Mouse (Mus musculus): Measurements from ENCODE around the gene Lamtor1.
A peak's percentile ranks its signal among the peaks of the same experiment; 100 is the strongest.

Gene Lamtor1

DNA sequence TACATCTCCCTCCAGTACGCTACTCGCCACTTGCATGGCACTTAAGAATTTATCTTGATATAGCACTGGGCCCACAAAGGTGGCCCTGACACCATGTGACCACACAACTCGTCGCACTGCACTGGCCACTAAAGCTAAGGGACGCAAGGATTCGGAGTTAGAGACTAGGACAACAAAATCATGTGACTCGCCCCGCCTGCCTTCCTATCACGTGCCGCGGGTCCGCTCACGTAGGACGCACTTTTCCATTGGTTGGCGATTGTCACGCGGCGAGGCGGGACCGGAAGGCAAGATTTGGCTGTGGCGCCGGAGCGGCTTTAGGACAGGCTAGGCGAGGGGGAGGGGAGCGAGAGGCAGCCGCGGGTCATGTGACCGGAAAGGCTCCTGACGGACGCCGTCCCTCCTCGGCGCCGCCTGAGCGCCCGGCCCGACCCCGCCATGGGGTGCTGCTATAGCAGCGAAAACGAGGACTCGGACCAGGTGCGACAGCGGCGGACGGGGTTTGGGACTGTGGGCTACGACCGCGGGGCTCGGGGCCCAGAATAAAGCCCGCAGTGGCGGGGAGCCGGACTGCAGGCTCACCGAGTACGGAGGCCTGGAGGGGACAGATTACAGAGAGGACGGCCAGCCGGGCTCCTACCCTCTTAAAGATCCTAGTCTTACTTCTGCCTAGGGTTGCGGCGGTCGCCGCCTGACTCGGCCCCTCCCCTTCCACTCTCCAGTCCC is at the start of gene Lamtor1:
Gene Lamtor1 (plus strand): TSS at position 344 of the 726 bp plus-strand sequence.
- DNase-seq (ENCODE audit: low spot score in 2 of 2), result peak; percentile 99 to 100

DNA sequence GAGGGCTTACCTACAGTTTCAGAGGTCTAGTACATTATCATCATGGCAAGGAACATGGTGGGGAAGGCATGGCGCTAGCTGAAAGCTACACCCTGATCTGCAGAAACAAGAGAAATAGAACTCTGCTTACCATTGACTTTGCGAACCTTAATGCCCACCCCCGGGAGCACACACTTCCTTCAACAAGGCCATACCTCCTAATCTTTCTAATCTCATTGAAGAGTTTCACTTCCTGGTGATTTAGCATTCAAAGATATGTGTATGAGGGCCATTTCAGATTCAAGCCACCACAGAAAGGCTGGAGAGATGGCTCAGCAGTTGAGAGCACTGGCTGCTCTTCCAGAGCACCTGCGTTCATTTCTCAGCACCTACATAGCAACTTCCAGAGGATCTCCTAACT is 48.6 kb upstream of the Lamtor1 start, which contains the start of gene Folr2:
Gene Folr2 (minus strand): TSS at position 101 of the 400 bp plus-strand sequence.
- no peak for DNase-seq (ENCODE audit: low spot score in 2 of 2)

DNA sequence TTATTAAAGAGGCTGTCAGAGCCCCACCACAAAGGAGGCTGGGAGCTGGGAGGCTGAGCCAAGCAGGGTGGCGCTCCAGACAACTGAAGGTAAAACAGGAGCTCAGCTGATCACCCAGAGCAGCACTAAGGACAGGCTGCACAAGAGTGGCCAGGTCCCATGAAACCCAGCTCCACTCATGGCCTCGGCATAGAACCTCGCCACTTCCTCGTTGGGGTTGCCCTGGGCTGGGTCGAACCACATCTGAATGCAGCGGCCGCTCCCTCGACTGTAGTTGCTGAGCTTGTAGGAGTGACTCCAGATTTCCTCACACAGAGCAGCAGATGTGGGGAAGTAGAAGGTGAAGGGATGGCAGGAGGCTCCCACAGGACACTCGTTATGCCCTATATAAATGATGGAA is 47.3 kb upstream of the Lamtor1 start:
- no peak for DNase-seq (ENCODE audit: low spot score in 2 of 2)

DNA sequence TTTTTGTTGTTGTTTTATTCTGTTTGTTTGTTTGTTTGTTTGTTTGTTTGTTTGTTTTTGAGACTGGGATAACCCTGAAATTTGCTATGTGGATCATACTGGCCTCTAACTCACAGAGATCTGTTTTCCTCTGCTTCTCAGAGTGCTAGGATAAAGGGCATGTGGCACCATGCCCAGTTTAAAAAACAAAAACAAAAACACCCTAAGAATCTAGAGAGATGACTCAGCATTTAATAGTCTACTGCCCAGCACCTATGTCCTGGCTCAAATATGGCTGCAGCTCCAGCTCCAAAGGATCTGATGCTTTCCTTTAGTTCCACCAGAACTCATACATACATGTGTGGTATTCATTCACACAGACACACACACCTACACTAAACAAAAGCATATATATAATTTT is 44.7 kb upstream of the Lamtor1 start:
- DNase-seq (ENCODE audit: low spot score in 2 of 2), result no peak

DNA sequence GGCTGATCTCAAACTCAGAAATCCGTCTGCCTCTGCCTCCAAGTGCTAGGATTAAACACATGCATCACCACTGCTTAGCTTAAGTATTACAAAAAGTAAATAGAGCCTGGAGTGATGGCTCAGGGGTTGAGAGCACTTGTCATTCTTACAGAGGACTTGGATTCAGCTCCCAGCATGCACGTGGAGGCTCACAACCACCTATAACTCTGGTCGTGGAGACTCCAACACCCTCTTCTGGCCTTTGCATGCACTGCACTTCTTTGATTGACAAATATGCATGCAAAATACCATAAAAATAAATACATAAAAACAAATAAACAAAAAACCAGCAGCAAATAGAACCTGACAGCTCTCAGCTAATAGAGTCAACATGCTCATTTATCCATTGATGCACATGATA is 43.4 kb upstream of the Lamtor1 start:
- DNase-seq (ENCODE audit: low spot score in 2 of 2), result no peak

DNA sequence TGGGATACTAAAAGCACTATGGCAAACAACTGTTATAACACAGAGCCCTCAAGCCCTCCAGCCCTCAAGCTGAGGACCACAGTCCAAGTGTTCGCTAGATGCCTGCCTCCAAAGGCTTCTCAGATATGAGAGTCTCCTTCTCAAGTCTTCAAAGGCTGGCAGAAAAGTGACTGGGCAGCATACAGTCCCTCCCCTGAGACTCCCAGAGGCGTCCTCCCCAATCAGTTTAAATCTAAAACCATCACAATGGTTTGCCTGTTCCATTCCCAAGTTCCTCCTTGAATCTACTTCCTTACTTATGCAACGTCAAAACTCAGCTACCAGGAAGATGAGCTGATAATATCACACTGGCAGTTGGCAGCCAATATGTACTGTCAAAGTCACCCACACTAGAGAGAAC is 42.3 kb upstream of the Lamtor1 start, which contains the start of gene Anapc15:
Gene Anapc15 (plus strand): TSS at position 301 of the 400 bp plus-strand sequence.
- no peak for DNase-seq (ENCODE audit: low spot score in 2 of 2)

DNA sequence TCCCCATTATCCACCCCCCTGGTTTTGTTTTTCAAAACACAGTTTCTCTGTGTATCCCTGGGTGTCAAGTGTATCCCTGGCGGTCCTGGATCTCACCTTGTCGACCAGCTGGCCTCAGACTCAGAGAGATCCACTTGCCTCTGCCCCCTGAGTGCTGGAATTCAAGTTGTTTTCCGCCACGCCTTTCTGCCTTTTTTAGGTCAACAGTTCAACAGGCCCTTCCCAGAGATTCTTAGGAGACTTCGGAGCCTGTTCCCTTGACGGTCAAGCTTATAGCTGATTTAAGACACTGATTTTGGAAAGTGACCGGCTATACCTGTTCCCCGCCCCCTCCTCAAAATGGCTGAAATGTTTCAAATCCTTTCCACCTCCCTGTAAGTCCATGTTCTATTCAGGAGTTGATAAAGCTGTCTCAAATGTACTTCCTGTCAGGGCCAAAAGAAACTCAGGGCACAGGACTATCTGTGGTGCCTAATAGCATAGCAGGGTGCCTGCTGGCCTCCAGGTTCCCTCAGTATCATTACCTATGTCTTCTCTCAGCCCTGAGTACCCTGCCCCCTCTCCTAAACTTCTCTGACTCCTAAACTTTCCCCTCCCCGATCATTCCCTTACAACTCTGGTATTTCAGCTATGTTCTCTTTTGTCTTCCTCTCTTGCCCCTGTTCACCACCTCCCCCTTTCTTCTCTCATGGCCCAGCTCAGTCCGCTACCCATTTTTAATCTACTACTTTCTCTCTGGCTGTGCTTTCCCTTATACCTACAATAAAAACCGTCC is 39.0 kb upstream of the Lamtor1 start:
- DNase-seq (ENCODE audit: low spot score in 2 of 2), result no peak

DNA sequence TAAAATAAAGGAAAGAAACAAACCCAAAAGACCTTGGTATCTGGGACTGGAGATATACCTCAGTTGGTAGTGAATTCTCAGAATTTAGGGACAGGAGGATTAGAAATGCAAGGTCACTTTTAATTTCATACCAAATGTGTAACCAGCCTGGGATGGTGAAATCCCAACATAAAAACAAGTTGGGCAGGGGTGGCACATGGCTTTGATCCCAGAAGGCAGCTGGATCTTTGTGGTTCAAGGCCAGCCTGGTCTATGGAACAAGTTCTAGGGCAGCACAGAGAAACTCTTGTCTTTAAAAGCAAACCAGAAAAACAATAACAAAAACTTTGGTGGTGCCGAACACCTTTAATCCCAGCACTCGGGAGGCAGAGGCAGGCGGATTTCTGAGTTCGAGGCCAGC is 38.2 kb upstream of the Lamtor1 start:
- no peak for DNase-seq (ENCODE audit: low spot score in 2 of 2)

DNA sequence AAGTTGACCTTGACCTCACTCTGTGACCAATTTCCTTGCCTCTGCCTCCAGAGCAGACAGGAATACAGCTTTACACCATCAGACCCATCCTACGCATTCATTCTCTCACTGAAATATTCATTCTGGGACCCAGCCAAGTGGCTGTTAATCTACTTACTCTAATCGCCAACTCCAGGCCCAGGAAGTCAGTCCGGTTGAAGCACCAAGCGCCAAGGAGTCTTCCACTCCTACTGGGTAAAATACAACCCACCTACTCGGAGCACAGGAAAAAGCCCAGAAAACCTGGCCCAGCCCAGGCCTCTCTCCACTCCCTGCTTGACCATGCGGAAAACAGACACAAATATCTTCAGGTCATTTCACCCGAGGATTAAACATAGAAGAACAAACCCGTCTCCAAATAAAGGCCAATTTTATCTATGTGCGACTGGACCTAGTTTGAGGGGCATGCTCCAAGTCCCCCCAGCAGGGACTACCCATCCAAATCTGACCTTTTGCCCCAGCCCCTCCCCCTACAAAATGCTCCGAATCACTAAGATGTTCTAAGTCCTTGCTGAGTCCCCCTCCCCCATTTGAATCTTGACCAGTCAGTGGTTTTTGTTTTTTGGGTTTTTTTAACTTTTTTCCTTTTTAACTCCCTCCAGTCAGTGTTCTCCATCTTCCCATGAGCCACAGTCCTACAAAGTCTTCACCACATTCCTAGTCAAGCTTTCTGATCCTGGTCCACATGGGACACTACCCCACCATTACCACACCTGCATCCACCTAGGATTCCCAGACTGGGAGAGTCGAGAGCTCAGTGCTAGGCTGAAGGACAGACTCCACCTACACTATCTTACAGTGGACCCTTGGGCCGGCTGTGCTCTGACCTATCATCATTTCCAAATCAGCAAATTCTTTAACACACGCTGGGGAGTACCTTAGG is 37.2 kb upstream of the Lamtor1 start:
- no peak for DNase-seq (ENCODE audit: low spot score in 2 of 2)

DNA sequence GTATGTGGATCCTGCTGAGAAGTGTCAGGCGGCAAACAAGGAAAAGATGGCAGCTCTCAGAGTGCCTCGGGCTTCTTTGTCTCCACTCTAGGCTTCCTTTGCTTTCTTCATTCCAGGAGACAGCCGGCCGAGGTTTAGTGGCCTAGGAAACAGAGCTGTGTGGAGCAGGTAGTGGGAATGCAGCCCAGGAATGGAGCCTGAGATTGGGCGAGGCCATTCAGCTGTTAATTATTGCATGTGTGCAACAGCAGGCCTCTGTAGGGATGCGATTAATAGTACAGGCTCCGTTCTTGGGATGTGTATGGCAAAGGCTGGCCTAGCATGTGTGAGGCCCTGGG is 36.6 kb upstream of the Lamtor1 start:
- DNase-seq (ENCODE audit: low spot score in 2 of 2), result no peak

DNA sequence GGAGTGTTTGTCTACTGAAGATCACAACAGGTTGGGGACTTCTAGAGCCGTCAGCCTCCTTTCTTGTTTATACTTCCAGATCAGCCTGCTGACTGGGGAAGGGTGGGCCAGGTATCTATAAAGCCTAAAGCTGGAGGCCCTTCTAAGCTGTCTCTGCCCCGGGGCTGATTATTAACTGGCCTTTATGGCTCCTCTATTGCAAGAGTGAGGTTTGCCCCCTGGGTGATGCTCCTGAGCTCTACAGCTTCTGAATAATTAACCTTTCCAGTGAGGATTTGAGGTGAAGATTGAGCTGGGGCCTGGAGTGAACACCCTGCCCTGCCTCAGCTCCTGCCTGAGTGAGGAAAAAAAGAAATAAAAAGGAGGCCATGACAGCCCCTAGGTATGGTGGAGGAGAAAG is 35.1 kb upstream of the Lamtor1 start, which contains the start of gene Folr1:
Gene Folr1 (minus strand): TSS at position 160 of the 400 bp plus-strand sequence.
- no peak for DNase-seq (ENCODE audit: low spot score in 2 of 2)

DNA sequence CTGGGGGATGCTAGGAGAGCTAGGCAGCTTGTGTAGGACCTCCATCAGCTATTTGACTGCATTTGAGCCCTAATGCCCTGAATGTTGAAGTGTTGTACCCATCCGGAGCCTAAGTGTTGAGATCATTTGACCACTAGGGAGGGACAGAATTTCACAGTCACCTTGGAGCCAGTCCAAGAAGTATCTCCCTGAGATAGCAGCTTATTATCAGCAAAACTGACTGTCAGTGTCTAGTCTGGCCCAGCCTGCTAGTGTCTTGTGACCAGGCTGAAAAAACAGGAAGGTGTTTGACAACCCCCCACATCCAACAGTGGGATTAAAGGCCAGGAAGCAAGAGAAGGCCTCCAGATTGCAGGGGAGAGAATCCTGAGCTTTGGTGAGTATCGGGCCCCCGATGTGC is 34.4 kb upstream of the Lamtor1 start:
- no peak for DNase-seq (ENCODE audit: low spot score in 2 of 2)

DNA sequence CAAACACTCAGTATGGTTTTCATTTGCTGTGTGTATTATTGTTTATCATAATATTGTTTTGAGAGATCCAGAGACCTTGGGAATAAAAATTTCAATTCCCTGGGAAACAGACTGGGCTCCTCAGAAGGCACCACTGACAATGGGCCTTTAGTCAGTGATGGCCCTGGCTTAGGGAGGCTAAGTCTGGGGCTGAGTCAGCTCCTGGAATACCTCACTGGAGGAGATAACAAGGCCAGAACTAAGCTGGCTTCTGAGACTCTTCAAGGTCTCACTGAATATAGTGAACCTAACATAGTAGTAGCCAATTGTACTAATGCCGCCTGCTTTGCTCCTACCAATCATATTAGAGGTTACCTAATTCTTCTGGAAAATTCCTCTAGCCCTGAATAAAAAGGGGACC is 29.7 kb upstream of the Lamtor1 start:
- no peak for DNase-seq (ENCODE audit: low spot score in 2 of 2)

DNA sequence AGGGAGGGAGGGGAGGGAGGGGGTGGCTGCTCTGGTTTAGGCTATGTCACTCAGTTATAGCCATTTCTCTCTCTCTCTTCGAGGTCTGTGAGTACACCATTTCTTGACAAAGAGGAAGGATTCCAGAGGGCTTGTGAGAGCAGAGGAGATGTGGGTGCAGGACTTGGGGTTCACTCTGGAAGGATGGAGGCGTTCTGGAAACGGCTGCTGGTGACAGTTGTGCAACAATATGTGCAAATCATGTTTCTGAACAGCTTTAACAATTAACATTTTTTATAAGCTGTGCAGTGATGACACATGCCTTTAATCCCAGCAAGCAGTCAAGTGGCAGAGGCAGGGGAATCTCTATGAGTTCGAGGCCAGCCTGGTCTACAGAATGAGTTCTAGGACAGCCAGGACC is 24.8 kb upstream of the Lamtor1 start:
- DNase-seq (ENCODE audit: low spot score in 2 of 2), result no peak

DNA sequence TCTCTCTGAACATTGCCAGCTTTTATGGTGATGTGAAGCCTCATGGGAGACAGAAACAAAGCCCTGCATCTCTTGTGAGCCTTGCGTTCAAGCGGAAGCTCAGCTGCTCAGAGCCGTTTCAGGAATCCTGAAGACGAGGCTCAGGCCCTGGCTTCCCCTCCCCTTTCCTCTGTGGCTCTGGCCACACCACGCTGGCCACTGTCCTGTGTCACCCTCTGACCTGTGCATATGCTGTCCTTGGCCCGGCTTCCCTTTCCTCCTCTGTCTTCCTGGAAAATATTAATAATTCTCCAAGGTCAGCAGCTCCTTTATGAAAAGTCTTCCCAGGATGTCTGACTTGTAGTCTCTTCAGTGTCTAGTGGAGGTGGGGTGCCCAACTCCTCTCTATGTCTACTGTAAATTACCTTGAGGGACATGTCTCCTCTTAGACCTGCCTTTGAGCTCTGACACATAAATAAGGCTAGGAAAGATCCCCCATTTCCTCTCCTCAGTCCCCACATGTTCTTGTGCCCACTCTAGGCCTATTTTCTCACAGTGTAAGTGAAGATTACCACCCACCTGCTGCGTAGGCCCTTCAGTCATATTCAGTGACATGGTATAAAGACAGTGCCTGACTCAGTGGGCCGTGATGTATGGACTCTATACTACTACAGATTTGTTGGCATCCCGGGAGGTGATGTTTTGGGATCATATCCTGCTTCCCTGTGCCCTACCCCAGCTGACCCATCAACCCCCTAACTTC is 23.1 kb upstream of the Lamtor1 start:
- DNase-seq (ENCODE audit: low spot score in 2 of 2), result no peak

DNA sequence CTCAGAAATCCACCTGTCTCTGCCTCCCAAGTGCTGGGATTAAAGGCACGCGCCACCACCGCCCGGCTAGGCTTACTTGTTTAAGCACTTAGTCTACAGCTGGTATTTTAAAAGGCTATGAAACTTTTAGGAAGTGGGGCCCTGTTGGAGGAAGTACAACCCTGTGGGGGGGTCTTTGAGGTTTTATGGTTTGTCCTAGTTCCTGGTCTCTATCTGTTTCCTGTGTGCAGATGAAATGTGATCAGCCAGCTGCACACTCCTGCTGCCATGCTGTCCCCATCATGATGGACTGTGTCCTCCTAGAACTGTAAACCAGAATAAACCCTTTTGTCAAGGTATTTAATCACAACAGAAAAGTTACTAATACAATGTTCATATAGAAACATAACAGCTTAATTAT is 21.5 kb upstream of the Lamtor1 start:
- DNase-seq (ENCODE audit: low spot score in 2 of 2), result no peak

DNA sequence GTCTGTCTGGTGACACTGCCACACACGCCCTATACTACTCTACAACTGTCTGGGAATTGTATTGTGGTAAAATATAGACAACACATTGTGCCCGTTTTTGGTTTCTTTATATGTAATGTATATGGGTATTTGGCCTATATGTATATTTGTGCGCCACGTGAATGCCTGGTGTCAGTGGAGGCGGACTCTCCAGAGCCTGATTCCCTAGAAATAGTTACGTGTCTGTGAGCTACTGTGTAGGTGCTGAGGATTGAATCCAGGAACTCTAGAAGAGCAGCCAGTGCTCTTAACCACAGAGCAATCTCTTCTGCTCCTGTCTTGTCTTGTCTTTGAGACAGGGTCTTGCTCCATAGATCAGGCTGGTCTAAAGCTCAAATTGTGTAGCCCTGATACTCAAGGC is 19.4 kb upstream of the Lamtor1 start:
- no peak for DNase-seq (ENCODE audit: low spot score in 2 of 2)

DNA sequence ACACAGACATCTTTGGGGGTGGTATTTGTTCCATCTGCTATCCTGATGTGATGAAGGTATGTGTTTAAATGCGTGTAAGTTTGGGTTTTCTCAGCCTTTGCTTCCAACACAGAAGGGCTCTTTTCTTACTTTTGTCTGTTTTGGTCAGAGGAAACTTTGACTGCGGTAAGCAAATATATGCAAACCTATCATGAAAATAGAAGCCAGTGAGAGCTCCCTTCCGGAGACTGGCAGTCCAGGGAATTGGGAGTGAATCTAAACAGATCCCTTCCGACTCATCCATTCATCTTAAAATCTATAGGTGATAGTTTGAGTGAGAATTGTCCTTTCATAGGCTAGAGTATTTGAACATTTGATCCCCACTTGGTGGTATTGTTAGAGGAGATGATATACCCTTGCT is 17.2 kb upstream of the Lamtor1 start:
- no peak for DNase-seq (ENCODE audit: low spot score in 2 of 2)

DNA sequence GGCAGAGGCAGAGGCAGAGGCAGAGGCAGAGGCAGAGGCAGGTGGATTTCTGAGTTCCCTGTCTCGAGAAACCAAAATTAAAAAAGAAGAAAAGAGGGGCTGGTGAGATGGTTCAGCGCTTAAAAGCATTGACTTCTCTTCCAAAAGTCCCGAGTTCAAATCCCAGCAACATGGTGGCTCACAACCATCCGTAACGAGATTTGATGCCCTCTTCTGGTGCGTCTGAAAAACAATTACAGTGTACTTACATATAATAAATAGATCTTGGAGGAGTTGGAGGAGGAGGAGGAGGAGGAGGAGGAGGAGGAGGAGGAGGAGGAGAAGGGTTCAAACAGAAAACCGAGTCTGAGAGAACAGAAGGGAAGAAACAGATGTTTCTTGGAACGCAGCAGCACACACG is 10.0 kb upstream of the Lamtor1 start:
- DNase-seq (ENCODE audit: low spot score in 2 of 2), result no peak

DNA sequence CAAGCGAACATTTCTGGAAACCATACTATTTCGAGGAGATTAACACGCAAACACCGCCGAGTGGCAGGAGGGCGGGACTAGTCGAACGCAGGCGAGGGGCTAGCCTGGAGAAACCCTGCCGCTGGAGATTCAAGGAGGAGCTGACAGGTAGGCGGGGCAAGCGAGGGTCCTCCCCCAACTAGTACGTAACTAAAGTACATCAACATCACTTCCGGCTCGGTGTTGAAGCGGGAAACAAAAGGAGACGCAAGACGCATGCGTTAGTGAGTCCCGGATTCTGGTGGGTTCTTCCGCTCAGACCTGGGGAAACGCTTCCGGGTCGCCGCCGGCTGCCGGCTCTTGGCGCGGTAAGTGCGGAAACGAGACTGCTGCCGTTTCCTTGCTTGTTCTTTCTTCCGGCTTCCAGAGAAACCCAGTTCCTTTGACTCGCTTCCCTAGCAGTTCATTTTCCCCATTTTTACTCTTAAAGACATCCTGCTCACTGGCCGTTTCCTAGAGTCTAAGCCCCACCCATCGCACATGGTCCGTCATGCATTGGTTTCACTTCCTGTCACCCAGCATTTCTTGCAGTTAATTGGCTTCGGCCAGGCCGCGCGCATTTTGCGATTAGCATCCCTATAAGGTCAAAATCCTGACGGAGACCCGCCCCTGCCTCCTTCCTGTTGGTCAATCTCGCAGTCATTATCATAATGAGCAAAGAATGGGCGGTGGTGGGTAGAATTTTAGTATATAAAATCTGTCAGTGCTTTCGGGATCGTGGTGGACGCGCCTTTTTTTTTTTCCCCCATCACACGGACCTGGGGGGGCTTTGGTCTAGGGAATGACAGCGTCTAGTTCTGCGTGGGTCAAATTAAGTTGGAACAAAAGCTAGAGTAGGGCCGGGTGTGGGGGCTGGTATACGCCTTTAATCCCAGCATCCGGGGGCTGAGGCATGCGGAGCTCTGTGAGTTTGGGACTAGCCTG is 9.3 kb upstream of the Lamtor1 start:
- DNase-seq (ENCODE audit: low spot score in 2 of 2), result peak; percentile 97

All from natural killer cell, adult 2 months (primary cell).